Mouse (Mus musculus): ENCODE results near the gene Zfp326.

Gene Zfp326

DNA sequence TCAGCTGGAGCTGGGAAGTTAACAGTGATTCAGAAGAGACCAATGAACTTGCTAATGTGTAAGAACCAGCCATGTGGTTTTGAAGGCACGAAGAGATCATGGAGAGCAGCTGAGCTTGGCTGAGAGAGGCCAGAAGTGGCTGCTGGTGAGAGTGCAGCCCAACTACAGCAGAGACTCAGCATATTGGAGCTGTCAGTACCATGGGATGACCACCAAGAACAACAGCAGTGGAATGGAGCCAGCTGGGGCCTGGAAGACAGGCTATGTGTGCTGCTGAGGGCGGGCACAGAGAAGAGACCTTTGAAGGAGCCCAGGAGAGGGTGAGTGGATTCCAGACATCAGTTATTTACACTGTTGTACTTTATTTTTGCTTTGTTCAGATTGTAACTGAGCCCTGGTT, 65.6 kb downstream of the Zfp326 start:
- no peak for DNase-seq (ENCODE audit: low read depth, low spot score)
